15 mouse cellular contexts compared by ENCODE assay signal in genomic region chr9:99744548-99744947, GRCm38 (mm10). TPM values are rescaled to one million over a fixed set of nuclear protein-coding genes. Genes with fewer than 3 reads are reported as not detected.
A peak's percentile ranks its signal among the peaks of the same experiment; 100 is the strongest.
DNase-seq lines count a peak whose midpoint lies in the region; ATAC-seq and TF ChIP-seq lines count a peak whose summit lies in the region.
"Had no signal": no experiment of that assay in that cellular context is flagged by ENCODE, and none has a peak within 500 bp of the region (broad histone marks: within the 10 kb centered on the region; RNA-seq: fewer than 3 reads in every experiment).

No protein-coding gene starts in this region.

- WGBS in forebrain, embryonic 12.5 days: 17% methylated on average over 5 of the region's 5 CpGs
- WGBS in forebrain, embryonic 15.5 days: 10% methylated on average over 5 of the region's 5 CpGs
- 90% methylated on average over 5 of the region's 5 CpGs for WGBS in stomach, postnatal 0 days

- peak; percentile 33 for DNase-seq in right cerebral cortex, adult 18-20 months
- no peak for DNase-seq in right cerebral cortex, postnatal 4 days
- DNase-seq in layer of hippocampus, adult 9-11 months: peak; percentile 69
- peak; percentile 14 for DNase-seq in right cerebral cortex, postnatal 14 days
- no peak for DNase-seq in stomach, postnatal 0 days (ENCODE audit: low spot score)
- DNase-seq in gastrocnemius, adult 18-20 months (ENCODE audit: low spot score): no peak
- DNase-seq: cerebellum, postnatal 36 days; thymus, adult 18-20 months had no signal

- no peak overlapping the region for H3K4me3 ChIP-seq in forebrain, embryonic 12.5 days (replicated peaks)
- H3K4me3 ChIP-seq in forebrain, embryonic 15.5 days: no peak overlapping the region
- no peak overlapping the region for H3K4me3 ChIP-seq in stomach, postnatal 0 days (ENCODE audit: low read depth, low read length)
- H3K4me3 ChIP-seq: heart, embryonic 15.5 days; limb, embryonic 12.5 days; lung, embryonic 15.5 days had no signal

- no peaks in the 10 kb centered on the region for H3K36me3 ChIP-seq in forebrain, embryonic 12.5 days (replicated peaks)
- no peaks in the 10 kb centered on the region for H3K36me3 ChIP-seq in forebrain, embryonic 15.5 days
- no peaks in the 10 kb centered on the region for H3K36me3 ChIP-seq in stomach, postnatal 0 days (ENCODE audit: control insufficient read depth, insufficient read depth, low read length)
- H3K36me3 ChIP-seq: heart, embryonic 15.5 days; limb, embryonic 12.5 days; lung, embryonic 15.5 days had no signal

- no peak overlapping the region for H3K9ac ChIP-seq in forebrain, embryonic 12.5 days
- no peak overlapping the region for H3K9ac ChIP-seq in forebrain, embryonic 15.5 days (replicated peaks)
- H3K9ac ChIP-seq in stomach, postnatal 0 days (ENCODE audit: low read length): no peak overlapping the region
- H3K9ac ChIP-seq: heart, embryonic 15.5 days; limb, embryonic 12.5 days; lung, embryonic 15.5 days had no signal

- 0 out of 2 replicates have a peak, but pooled peaks cover 4% of the 10 kb centered on the region for H3K27me3 ChIP-seq in forebrain, embryonic 12.5 days
- no peaks in the 10 kb centered on the region for H3K27me3 ChIP-seq in forebrain, embryonic 15.5 days
- no peaks in the 10 kb centered on the region for H3K27me3 ChIP-seq in stomach, postnatal 0 days (ENCODE audit: control insufficient read depth, insufficient read depth, low read length)
- H3K27me3 ChIP-seq: heart, embryonic 15.5 days; limb, embryonic 12.5 days; lung, embryonic 15.5 days had no signal

- H3K27ac ChIP-seq in forebrain, embryonic 12.5 days: 0 out of 2 replicates have a peak overlapping the region, but pooled peaks have one; percentile 31
- H3K27ac ChIP-seq in forebrain, embryonic 15.5 days (replicated peaks): no peak overlapping the region
- no peak overlapping the region for H3K27ac ChIP-seq in stomach, postnatal 0 days (replicated peaks)
- H3K27ac ChIP-seq: heart, embryonic 15.5 days; limb, embryonic 12.5 days; lung, embryonic 15.5 days had no signal

- H3K4me1 ChIP-seq in forebrain, embryonic 12.5 days: peaks cover 10% of the 10 kb centered on the region; the same call in 1 of the 2 replicates
- peaks cover 11% of the 10 kb centered on the region for H3K4me1 ChIP-seq in forebrain, embryonic 15.5 days
- H3K4me1 ChIP-seq in stomach, postnatal 0 days (replicated peaks; ENCODE audit: control insufficient read depth, insufficient read depth): no peaks in the 10 kb centered on the region
- H3K4me1 ChIP-seq: heart, embryonic 15.5 days; lung, embryonic 15.5 days had no signal

- TF ChIP-seq EP300 in stomach, postnatal 0 days (optimal IDR thresholded peaks at IDR 0.05): no peak

- no peak for TF ChIP-seq CTCF in stomach, postnatal 0 days (IDR thresholded peaks at IDR 0.05; ENCODE audit: low read depth)

- no peak overlapping the region for H3K4me2 ChIP-seq in forebrain, embryonic 12.5 days
- no peak overlapping the region for H3K4me2 ChIP-seq in forebrain, embryonic 15.5 days (replicated peaks)
- no peak overlapping the region for H3K4me2 ChIP-seq in stomach, postnatal 0 days (replicated peaks; ENCODE audit: low read depth)
- H3K4me2 ChIP-seq: heart, embryonic 15.5 days; limb, embryonic 12.5 days; lung, embryonic 15.5 days had no signal

- H3K9me3 ChIP-seq in forebrain, embryonic 12.5 days: 0 out of 2 replicates have a peak, but pooled peaks cover 3% of the 10 kb centered on the region
- H3K9me3 ChIP-seq in forebrain, embryonic 15.5 days: no peaks in the 10 kb centered on the region
- H3K9me3 ChIP-seq in stomach, postnatal 0 days (ENCODE audit: control insufficient read depth, low read length): no peaks in the 10 kb centered on the region
- H3K9me3 ChIP-seq: heart, embryonic 15.5 days; limb, embryonic 12.5 days; lung, embryonic 15.5 days had no signal

- ATAC-seq in forebrain, embryonic 12.5 days (ENCODE audit: low FRiP score): peak; percentile 82; the same call in 1 of the 2 replicates
- ATAC-seq in forebrain, embryonic 15.5 days (replicated peaks): no peak
- ATAC-seq in stomach, postnatal 0 days (ENCODE audit: low FRiP score, low TSS enrichment): no peak
- ATAC-seq: CD4-positive, CD25-positive, alpha-beta regulatory T cell, adult 4 months; intestine, postnatal 0 days had no signal

RNA-seq across cellular contexts. Expression of gene Cldn18, which starts 27.5 kb away (rescaled TPM):
- not detected in 2 replicates for polyA plus RNA-seq in forebrain, embryonic 12.5 days (2016; fragmentation: Nextera tagmentation; extraction: Ambion mirVana)
- not detected in 2 replicates for polyA plus RNA-seq in forebrain, embryonic 15.5 days (2015; fragmentation: Nextera tagmentation; extraction: Ambion mirVana)
- 591 and 619 TPM in 2 replicates for polyA plus RNA-seq in stomach, postnatal 0 days (2015; fragmentation: Nextera tagmentation; extraction: Ambion mirVana)
- total RNA-seq in gastrocnemius, adult 18-20 months (2021): not detected
- polyA plus RNA-seq: CD4-positive, CD25-positive, alpha-beta regulatory T cell, adult 4 months; limb, embryonic 12.5 days had no signal

Comparison
In these comparisons a context has a peak if more than half of its experiments do, and no peak if none do; other contexts are left out.
1. DNase-seq: peak in right cerebral cortex, adult 18-20 months (single experiment), layer of hippocampus, adult 9-11 months (single experiment) and right cerebral cortex, postnatal 14 days (single experiment); none in right cerebral cortex, postnatal 4 days (single experiment), stomach, postnatal 0 days (single experiment) and gastrocnemius, adult 18-20 months (single experiment).
2. RNA of gene Cldn18, which starts 27.5 kb away (polyA plus RNA-seq): 591 to 619 TPM in stomach, postnatal 0 days; not detected in forebrain, embryonic 15.5 days and not detected in forebrain, embryonic 12.5 days; every median in the first group is over 100 times any median in the second.